Mouse (Mus musculus): ENCODE measurements around the gene Ano6. TPM values are rescaled to one million over a fixed set of nuclear protein-coding genes. Genes with fewer than 3 reads are reported as not detected.

The Ano6 gene
- polyA plus RNA-seq, 1 experiment from 2014 or later: 57.3 TPM

DNA sequence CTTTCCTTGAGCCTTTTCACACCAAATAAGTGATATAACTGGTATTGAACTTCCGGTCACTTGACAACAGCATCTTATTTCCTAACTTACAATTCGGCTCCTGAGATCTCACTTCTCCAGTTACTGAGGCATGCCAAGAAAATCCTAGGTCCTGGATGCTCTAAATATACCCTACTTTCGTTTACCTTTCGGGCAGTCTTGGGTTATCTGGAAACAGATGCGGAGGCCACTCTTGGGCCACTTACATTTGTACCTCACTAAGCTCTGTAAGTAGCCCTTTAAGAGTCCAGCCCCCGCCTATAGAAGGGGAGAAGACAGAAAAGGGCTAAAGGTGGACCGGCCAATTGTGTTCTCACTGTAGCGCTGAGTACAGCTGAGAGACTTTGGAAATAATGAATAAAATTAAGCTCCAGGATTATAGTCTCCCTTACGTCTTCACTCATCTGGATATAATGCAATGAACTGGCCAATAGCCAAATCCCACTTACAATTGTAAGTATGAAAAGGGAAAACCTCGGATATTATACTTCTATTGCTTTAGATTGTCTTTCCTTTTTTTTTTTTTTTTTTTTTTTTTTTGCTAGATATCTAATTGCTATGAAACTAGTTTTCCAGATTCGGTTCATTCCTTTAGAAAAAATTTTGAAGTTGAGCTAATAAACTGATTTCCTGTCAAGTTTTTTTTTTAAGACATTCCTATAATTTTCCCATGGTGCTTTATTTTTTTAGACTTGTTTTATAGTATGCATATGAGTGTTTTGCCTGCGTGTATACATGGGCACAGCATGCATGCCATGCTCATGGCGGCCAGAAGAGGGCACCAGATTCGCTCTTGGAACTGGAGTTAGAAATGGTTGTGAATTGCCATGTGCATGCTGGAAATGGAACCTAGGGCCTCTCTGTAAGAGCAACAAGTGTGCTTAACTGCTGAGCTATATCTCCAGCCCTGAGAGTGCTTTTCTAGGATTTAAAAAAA is 17.5 kb upstream of the Ano6 start:
- H3K4me3 ChIP-seq (ENCODE audit: low read depth, low read length): no peak overlapping the region
- no peak overlapping the region for H3K4me2 ChIP-seq (ENCODE audit: low read depth, low read length)
- no peak overlapping the region for H3K27ac ChIP-seq (replicated peaks; ENCODE audit: low read depth, low read length)
- no peaks in the 10 kb centered on the region for H3K4me1 ChIP-seq (ENCODE audit: control insufficient read depth, insufficient read depth, low read length)
- 54% methylated on average over 14 of the region's 14 CpGs for WGBS
- no peaks in the 10 kb centered on the region for H3K9me3 ChIP-seq (ENCODE audit: control insufficient read depth, low read length)
- no peaks in the 10 kb centered on the region for H3K36me3 ChIP-seq (ENCODE audit: control insufficient read depth, insufficient read depth, low read length)
- no peaks in the 10 kb centered on the region for H3K27me3 ChIP-seq (replicated peaks; ENCODE audit: control insufficient read depth, insufficient read depth, low read length)
- no peak overlapping the region for H3K9ac ChIP-seq (ENCODE audit: low read depth, low read length)
- peak; percentile 76; the same call in 1 of the 2 replicates for ATAC-seq (ENCODE audit: low read depth)
- DNase-seq (ENCODE audit: low spot score): peak; percentile 63

DNA sequence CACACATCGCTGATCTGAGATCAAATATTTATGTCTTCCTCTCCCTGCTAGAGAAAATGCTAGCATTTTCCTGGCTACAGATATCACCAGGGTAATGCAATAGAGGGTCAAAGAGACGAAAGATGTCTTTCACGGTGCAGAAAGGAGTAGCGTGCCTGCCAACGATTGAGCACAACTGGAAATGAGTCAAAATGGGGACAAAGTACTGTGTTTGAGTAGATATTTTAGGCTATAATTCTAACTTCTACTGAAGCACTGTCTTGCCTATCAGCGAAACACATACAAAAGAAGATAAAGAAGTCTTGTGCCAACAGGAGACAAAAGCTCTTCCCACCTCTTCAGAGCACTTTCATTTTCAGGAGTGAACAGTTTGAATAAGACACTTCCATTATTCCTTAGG is 16.4 kb upstream of the Ano6 start:
- DNase-seq (ENCODE audit: low spot score) (no peak), ATAC-seq (ENCODE audit: low read depth) (no peak)
- no peaks in the 10 kb centered on the region for H3K9me3 ChIP-seq (ENCODE audit: control insufficient read depth, low read length)
- no peaks in the 10 kb centered on the region for H3K36me3 ChIP-seq (ENCODE audit: control insufficient read depth, insufficient read depth, low read length)
- WGBS: 82% methylated on average over 6 of the region's 6 CpGs
- H3K27ac ChIP-seq (replicated peaks; ENCODE audit: low read depth, low read length): no peak overlapping the region
- no peak overlapping the region for H3K9ac ChIP-seq (ENCODE audit: low read depth, low read length)
- no peak overlapping the region for H3K4me3 ChIP-seq (ENCODE audit: low read depth, low read length)
- no peaks in the 10 kb centered on the region for H3K27me3 ChIP-seq (replicated peaks; ENCODE audit: control insufficient read depth, insufficient read depth, low read length)
- no peaks in the 10 kb centered on the region for H3K4me1 ChIP-seq (ENCODE audit: control insufficient read depth, insufficient read depth, low read length)
- H3K4me2 ChIP-seq (ENCODE audit: low read depth, low read length): no peak overlapping the region

DNA sequence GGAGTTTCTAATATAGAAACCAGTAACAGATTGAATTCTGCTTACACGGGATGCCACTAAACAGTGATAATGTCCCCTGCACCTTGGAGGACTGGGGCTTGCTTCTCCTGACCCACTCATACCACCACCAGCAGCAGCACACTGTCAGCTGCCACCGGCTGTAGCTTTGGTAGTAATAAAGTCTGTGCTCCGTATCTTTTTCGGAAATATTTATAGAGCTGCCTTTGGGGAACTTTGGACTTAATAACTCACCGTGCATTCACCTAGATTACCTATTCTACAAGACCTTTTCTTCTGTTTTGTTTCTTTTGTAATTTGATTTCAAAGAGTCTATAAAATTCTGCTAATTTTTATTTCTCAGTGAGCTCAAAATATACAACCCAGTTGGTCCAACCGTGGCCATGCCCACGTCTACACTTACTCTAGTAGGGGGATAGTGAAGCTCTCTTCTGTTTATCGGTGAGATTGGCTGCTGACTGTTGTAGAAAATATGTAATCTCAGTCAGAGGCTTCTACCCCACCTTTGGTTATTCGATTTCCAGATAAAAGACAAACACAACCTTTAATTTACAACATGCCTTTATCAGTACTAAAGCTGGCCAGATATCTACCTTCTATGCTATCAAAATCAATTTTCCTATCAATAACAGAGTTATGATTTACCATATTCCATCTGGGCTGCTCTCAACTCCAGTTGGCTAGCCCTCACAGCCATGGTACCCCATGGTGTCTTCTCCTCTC is 15.8 kb upstream of the Ano6 start:
- Histone ChIP-seq H3K4me3 (ENCODE audit: low read depth, low read length) (no peak overlapping the region), H3K36me3 (ENCODE audit: control insufficient read depth, insufficient read depth, low read length) (no peaks in the 10 kb centered on the region), H3K27ac (replicated peaks; ENCODE audit: low read depth, low read length) (no peak overlapping the region), H3K4me2 (ENCODE audit: low read depth, low read length) (no peak overlapping the region), H3K9ac (ENCODE audit: low read depth, low read length) (no peak overlapping the region), H3K4me1 (ENCODE audit: control insufficient read depth, insufficient read depth, low read length) (no peaks in the 10 kb centered on the region), H3K9me3 (ENCODE audit: control insufficient read depth, low read length) (no peaks in the 10 kb centered on the region), H3K27me3 (replicated peaks; ENCODE audit: control insufficient read depth, insufficient read depth, low read length) (no peaks in the 10 kb centered on the region)
- DNase-seq (ENCODE audit: low spot score) (no peak), ATAC-seq (ENCODE audit: low read depth) (no peak)
- 88% methylated on average over 9 of the region's 9 CpGs for WGBS

DNA sequence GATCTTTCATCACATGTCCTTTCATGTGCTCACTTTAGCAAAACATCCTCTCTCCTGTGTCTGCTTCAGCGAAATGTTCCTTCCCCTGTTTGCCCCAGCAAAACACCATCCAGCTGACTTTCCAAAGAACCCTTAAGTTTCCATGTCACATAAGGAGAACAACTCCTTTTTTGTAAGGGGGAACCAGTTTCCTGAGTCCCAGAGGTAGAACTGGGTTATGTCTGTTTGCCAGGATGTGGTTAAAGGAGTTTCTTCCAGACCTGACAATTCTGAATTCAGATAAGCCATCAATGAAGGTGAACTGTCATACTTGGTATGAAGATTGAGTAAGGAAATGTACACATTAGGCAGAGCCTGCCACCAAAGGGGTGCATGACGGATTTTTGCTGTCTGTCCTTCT is 12.9 kb upstream of the Ano6 start:
- 0 out of 2 replicates have a peak, but pooled peaks cover 3% of the 10 kb centered on the region for H3K9me3 ChIP-seq (ENCODE audit: control insufficient read depth, low read length)
- no peak overlapping the region for H3K4me3 ChIP-seq (ENCODE audit: low read depth, low read length)
- whole genome bisulfite sequencing: 84% methylated on average over 2 of the region's 2 CpGs
- H3K27ac ChIP-seq (replicated peaks; ENCODE audit: low read depth, low read length): no peak overlapping the region
- H3K36me3 ChIP-seq (ENCODE audit: control insufficient read depth, insufficient read depth, low read length): no peaks in the 10 kb centered on the region
- H3K4me2 ChIP-seq (ENCODE audit: low read depth, low read length): no peak overlapping the region
- no peaks in the 10 kb centered on the region for H3K4me1 ChIP-seq (ENCODE audit: control insufficient read depth, insufficient read depth, low read length)
- DNase-seq (ENCODE audit: low spot score) (no peak), ATAC-seq (ENCODE audit: low read depth) (no peak)
- H3K27me3 ChIP-seq (replicated peaks; ENCODE audit: control insufficient read depth, insufficient read depth, low read length): no peaks in the 10 kb centered on the region
- no peak overlapping the region for H3K9ac ChIP-seq (ENCODE audit: low read depth, low read length)

DNA sequence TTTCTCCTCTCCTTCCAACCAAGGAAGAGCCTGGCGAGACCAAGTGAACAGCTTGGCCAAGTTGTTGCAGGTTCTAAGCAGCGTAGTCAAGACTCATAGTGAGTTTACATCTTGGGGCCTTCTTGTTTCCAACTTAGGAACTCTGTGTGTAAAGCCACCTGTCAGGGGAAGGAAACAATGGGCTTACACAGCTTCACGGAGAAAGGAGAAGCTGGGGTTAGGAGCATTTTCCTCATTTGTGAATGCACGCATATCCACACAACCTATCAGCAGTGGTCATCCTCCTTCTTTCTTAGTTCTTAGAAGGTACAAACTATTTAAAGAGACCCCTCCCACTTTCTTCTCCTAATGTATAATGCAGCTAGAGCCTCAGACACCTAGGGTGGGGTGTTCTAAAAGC is 11.9 kb upstream of the Ano6 start:
- ATAC-seq (ENCODE audit: low read depth): no peak
- WGBS: 90% methylated on average over 4 of the region's 4 CpGs

DNA sequence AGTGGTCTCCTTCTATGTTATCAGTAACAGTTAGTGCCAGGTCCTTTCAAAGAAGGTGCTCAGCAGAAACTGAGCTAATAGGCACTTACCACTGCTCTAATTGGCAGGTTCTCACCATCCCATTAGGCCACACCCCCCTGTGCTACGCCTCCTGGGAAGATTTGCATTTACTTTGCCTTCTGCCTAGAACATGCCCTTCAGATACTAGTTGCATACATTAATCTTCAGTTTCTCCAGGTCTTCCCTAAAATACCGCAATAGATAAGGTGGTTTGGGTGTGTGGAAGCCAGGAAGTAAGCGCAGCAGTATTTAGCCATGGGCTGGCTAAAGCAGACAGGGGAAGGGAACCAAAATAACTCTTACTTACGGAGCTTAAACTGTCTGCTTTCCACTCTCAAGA is 4.0 kb upstream of the Ano6 start:
- no peaks in the 10 kb centered on the region for H3K27me3 ChIP-seq (replicated peaks; ENCODE audit: control insufficient read depth, insufficient read depth, low read length)
- H3K4me2 ChIP-seq (ENCODE audit: low read depth, low read length): no peak overlapping the region
- H3K36me3 ChIP-seq (ENCODE audit: control insufficient read depth, insufficient read depth, low read length): no peaks in the 10 kb centered on the region
- H3K4me3 ChIP-seq (ENCODE audit: low read depth, low read length): no peak overlapping the region
- 0 out of 2 replicates have a peak, but pooled peaks cover 2% of the 10 kb centered on the region for H3K9me3 ChIP-seq (ENCODE audit: control insufficient read depth, low read length)
- H3K4me1 ChIP-seq (ENCODE audit: control insufficient read depth, insufficient read depth, low read length): no peaks in the 10 kb centered on the region
- 88% methylated on average over 4 of the region's 4 CpGs for WGBS
- no peak overlapping the region for H3K9ac ChIP-seq (ENCODE audit: low read depth, low read length)
- no peak overlapping the region for H3K27ac ChIP-seq (replicated peaks; ENCODE audit: low read depth, low read length)
- ATAC-seq (ENCODE audit: low read depth) (no peak), DNase-seq (ENCODE audit: low spot score) (no peak)

More for the DNA sequence above, 11.9 kb upstream of the Ano6 start:
- no peak overlapping the region for H3K9ac ChIP-seq (ENCODE audit: low read depth, low read length)
- H3K9me3 ChIP-seq (ENCODE audit: control insufficient read depth, low read length): 0 out of 2 replicates have a peak, but pooled peaks cover 3% of the 10 kb centered on the region
- H3K4me2 ChIP-seq (ENCODE audit: low read depth, low read length): no peak overlapping the region
- H3K4me1 ChIP-seq (ENCODE audit: control insufficient read depth, insufficient read depth, low read length): no peaks in the 10 kb centered on the region
- no peak overlapping the region for H3K4me3 ChIP-seq (ENCODE audit: low read depth, low read length)
- H3K27me3 ChIP-seq (replicated peaks; ENCODE audit: control insufficient read depth, insufficient read depth, low read length): no peaks in the 10 kb centered on the region
- H3K27ac ChIP-seq (replicated peaks; ENCODE audit: low read depth, low read length): no peak overlapping the region
- H3K36me3 ChIP-seq (ENCODE audit: control insufficient read depth, insufficient read depth, low read length): no peaks in the 10 kb centered on the region
- DNase-seq (ENCODE audit: low spot score): no peak

DNA sequence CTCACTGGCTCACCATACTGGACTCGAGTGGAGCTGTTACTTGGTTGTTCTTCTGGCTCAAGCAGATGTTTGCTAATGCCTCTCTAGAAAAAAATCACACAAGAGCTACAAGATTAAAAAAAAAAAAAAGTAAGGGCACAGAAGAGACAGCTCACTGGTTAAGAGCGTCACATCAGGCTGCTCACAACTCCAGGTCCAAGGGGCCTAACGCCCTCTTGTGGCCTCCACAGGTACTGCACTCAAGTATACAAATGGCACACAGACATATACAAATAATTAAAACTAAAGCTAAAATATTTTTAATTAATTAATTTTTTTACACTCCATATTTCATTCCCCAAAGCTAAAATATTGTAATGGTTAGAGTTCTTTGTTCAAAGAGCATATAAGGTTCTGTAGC is 3.1 kb upstream of the Ano6 start:
- Histone ChIP-seq H3K9me3 (ENCODE audit: control insufficient read depth, low read length) (no peaks in the 10 kb centered on the region), H3K27ac (replicated peaks; ENCODE audit: low read depth, low read length) (no peak overlapping the region), H3K4me3 (ENCODE audit: low read depth, low read length) (no peak overlapping the region), H3K4me1 (ENCODE audit: control insufficient read depth, insufficient read depth, low read length) (peaks cover 5% of the 10 kb centered on the region), H3K9ac (ENCODE audit: low read depth, low read length) (no peak overlapping the region), H3K4me2 (ENCODE audit: low read depth, low read length) (no peak overlapping the region), H3K27me3 (replicated peaks; ENCODE audit: control insufficient read depth, insufficient read depth, low read length) (no peaks in the 10 kb centered on the region), H3K36me3 (ENCODE audit: control insufficient read depth, insufficient read depth, low read length) (no peaks in the 10 kb centered on the region)
- ATAC-seq (ENCODE audit: low read depth) (no peak), DNase-seq (ENCODE audit: low spot score) (no peak)
- 51% methylated on average over 3 of the region's 3 CpGs for WGBS

DNA sequence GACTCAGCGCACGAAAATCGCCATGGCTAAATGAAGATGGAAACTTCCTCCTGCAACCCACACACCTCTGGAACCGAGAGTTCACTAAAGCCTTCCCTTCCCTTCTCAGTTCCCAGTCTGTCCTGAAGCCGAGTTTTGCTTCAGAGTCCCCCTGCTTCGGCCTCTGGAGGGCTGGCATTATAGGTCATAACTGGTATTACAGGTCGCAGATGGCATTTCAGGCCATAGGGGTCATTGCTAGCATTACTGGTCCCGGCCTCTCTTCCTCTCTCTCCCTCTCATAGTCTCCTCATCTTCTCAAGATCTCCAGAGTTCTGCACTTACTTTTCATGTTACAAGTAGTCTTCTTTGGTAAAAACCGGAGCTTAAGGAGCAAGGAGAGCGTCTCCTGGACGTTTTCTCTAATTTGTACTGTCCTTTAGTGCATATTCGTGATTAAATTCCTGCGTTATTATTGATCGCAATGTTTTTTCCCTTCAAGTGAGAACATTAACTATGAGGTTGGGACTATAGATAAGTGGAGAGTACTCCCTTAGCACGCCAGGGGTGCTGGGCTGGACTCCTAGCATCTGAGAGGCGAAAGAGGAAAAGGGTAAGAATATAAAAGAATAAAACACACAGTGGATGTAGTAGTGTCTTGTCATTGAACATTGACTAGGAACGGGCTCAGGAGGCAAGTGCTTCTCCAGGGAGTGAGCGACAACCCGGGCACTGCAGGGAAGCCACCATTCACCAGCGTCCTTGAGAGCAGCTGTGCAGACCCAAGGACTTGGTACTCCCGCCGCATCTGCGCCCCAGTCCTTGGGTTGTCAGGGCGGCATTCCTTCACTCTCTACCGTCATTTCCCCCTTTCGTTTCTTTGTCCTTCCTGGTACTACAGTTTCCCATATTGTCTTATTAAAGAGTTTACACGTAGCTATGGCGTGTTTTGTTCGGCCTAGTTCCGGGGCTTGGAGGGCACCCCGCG is 798 bp upstream of the Ano6 start:
- Histone ChIP-seq H3K9ac (ENCODE audit: low read depth, low read length) (peak overlapping the region; percentile 84), H3K27me3 (replicated peaks; ENCODE audit: control insufficient read depth, insufficient read depth, low read length) (no peaks in the 10 kb centered on the region), H3K4me3 (ENCODE audit: low read depth, low read length) (peak overlapping the region; percentile 59), H3K4me1 (ENCODE audit: control insufficient read depth, insufficient read depth, low read length) (peaks cover 12% of the 10 kb centered on the region), H3K36me3 (ENCODE audit: control insufficient read depth, insufficient read depth, low read length) (no peaks in the 10 kb centered on the region), H3K4me2 (ENCODE audit: low read depth, low read length) (peak overlapping the region; percentile 64), H3K27ac (replicated peaks; ENCODE audit: low read depth, low read length) (peak overlapping the region; percentile 72), H3K9me3 (ENCODE audit: control insufficient read depth, low read length) (no peaks in the 10 kb centered on the region)
- WGBS: 13% methylated on average over 32 of the region's 32 CpGs
- DNase-seq (ENCODE audit: low spot score): peak; percentile 53
- ATAC-seq (ENCODE audit: low read depth): peak; percentile 58

All from embryonic facial prominence, embryonic 14.5 days (tissue).